Mouse (Mus musculus) layer of hippocampus, postnatal 25 days (tissue): ENCODE data around the gene Mmp23. TPM values are rescaled to one million over a fixed set of nuclear protein-coding genes. Genes with fewer than 3 reads are reported as not detected.

Source experiments
- DNase-seq, 2 experiments: peaks; one replicate each; pipeline ENCODE4 v3.0.0; 2022; ENCODE audit warnings: mixed read lengths in 2 of 2, low spot score in 1 of 2; ENCODE audit errors: extremely low spot score in 1 of 2
- total RNA-seq, 2 experiments: library from RNA; stranded (reverse); gene quantifications; 2 replicates each; pipeline ENCODE4 v1.2.3; 2021

Mmp23 gene
- total RNA-seq, 2 experiments from 2014 or later, result 2.7 to 3.0 TPM

DNA sequence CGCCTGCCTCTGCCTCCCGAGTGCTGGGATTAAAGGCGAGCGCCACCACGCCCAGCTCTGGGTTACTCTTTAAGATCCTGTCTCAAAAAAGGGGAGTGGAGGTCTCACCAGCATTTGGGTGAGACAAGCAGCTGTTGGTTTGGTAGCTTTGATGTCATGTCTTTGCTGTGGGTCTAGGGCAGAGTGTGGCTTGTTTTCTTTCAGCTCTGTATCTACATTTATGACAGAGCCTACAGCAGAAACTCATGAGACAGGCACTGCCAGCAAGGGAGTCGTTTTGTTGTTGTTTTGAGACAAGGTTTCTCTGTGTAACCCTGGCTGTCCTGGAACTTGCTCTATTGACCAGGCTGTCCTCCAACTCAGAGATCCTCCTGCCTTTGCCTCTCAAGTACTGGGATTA is 49.4 kb downstream of the Mmp23 start:
- DNase-seq, result no peak

DNA sequence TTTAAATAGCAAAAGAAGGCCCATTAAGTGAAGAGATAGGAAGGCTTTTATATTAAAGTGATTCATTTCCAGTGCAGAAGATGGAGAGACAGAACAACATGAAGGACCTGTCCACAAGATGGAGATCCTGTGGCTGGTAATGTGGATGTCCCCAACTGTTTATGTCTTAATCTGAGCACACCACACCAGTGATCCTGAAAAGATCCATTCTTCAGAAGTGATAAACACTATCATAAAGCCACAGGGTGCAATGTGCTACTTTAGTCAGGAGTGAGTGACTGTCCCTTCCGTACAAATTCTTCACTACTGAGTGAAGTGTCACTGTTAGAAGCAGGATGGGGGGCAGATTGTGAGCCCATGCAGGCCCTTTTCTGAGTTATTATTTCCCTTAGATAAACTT is 50.4 kb downstream of the Mmp23 start:
- DNase-seq, result no peak

GRCm38 (mm10) chr4:155601997-155602456 is 51.2 kb downstream of the Mmp23 start:
- no peak for DNase-seq

GRCm38 (mm10) chr4:155601091-155601996 is 51.8 kb downstream of the Mmp23 start, which contains the start of gene Slc35e2:
Gene Slc35e2 (plus strand): TSS chr4:155601416.
- peak; percentile 83 to 99 for DNase-seq

Other genes with a start within 250 kb of the Mmp23 start
- gene Cfap74, start 244.2 kb downstream of the Mmp23 start, total RNA-seq, result 10 to 100 TPM in 1 of 2 experiments, 1 to 10 TPM in 1; 9.2 to 11.4 TPM
- 1 to 10 TPM; 3.0 to 5.6 TPM for gene Tmem52, start 184.3 kb downstream of the Mmp23 start, total RNA-seq
- gene Gnb1, start 162.0 kb downstream of the Mmp23 start, total RNA-seq, result 100 to 1,000 TPM; 763 to 780 TPM
- 10 to 100 TPM; 67.1 to 68.5 TPM for gene Nadk, start 91.0 kb downstream of the Mmp23 start, total RNA-seq
- 10 to 100 TPM; 41.5 to 42.5 TPM for gene Slc35e2, start 52.0 kb downstream of the Mmp23 start, total RNA-seq
- gene Cdk11b, start 28.5 kb downstream of the Mmp23 start, total RNA-seq, result 10 to 100 TPM; 41.1 to 47.3 TPM
- not detected for gene Gm10563, start 8.0 kb downstream of the Mmp23 start, total RNA-seq
- 100 to 1,000 TPM in 1 of 2 experiments, 10 to 100 TPM in 1; 96.6 to 109 TPM for gene Mib2, start 15.8 kb upstream of the Mmp23 start, total RNA-seq
- 10 to 100 TPM; 23.9 to 27.5 TPM for gene Fndc10, start 41.0 kb upstream of the Mmp23 start, total RNA-seq
- 10 to 100 TPM; 78.8 to 84.0 TPM for gene Ssu72, start 51.4 kb upstream of the Mmp23 start, total RNA-seq
- 10 to 100 TPM; 38.0 to 39.7 TPM for gene Tmem240, start 81.4 kb upstream of the Mmp23 start, total RNA-seq
- 10 to 100 TPM; 47.5 to 56.3 TPM for gene Atad3a, start 107.7 kb upstream of the Mmp23 start, total RNA-seq
- 10 to 100 TPM in 1 of 2 experiments, 1 to 10 TPM in 1; 9.7 to 10.3 TPM for gene Vwa1, start 121.3 kb upstream of the Mmp23 start, total RNA-seq
- gene Tmem88b, start 132.5 kb upstream of the Mmp23 start, total RNA-seq, result 10 to 100 TPM; 31.3 to 33.9 TPM
- gene Ankrd65, start 137.1 kb upstream of the Mmp23 start, total RNA-seq, result not detected
- gene Mrpl20, start 149.5 kb upstream of the Mmp23 start, total RNA-seq, result 10 to 100 TPM; 82.3 to 93.0 TPM
- gene Ccnl2, start 159.1 kb upstream of the Mmp23 start, total RNA-seq, result 10 to 100 TPM; 72.2 to 91.2 TPM
- gene Aurkaip1, start 177.9 kb upstream of the Mmp23 start, total RNA-seq, result 100 to 1,000 TPM in 1 of 2 experiments, 10 to 100 TPM in 1; 95.9 to 105 TPM
- 1 to 10 TPM; 7.5 to 7.7 TPM for gene Mxra8, start 186.3 kb upstream of the Mmp23 start, total RNA-seq
- gene Dvl1, start 194.0 kb upstream of the Mmp23 start, total RNA-seq, result 10 to 100 TPM; 75.6 to 77.2 TPM
- under 1 TPM; 0.31 to 0.32 TPM for gene Tas1r3, start 210.0 kb upstream of the Mmp23 start, total RNA-seq
- gene Cptp, start 216.1 kb upstream of the Mmp23 start, total RNA-seq, result 10 to 100 TPM; 29.7 to 33.0 TPM
- 10 to 100 TPM; 35.6 to 36.4 TPM for gene Ints11, start 216.2 kb upstream of the Mmp23 start, total RNA-seq
- 10 to 100 TPM; 58.3 to 69.5 TPM for gene Pusl1, start 238.4 kb upstream of the Mmp23 start, total RNA-seq
- 100 to 1,000 TPM; 127 to 145 TPM for gene Acap3, start 238.4 kb upstream of the Mmp23 start, total RNA-seq